Mouse (Mus musculus) CH12.LX (cell line): ENCODE measurements around the gene Spef2.

Experiments
- BHLHE40 ChIP-seq: IDR thresholded peaks from 2 replicates; pipeline ENCODE4 v1.6.1; 2011; ENCODE audit warnings: mild to moderate bottlenecking, low read depth, low read length, improper control_type of control experiment
- CTCF ChIP-seq, 2 experiments: IDR thresholded peaks in 1 of 2; conservative IDR thresholded peaks in 1 of 2; 2 replicates each; pipeline ENCODE4 v1.5.1; 2011 to 2012; ENCODE audit warnings: low read depth in 2 of 2, low read length in 2 of 2, improper control_type of control experiment in 1 of 2, inconsistent platforms in 1 of 2, mild to moderate bottlenecking in 1 of 2, moderate library complexity in 1 of 2
- E2F4 ChIP-seq: IDR thresholded peaks from 2 replicates; pipeline ENCODE4 v1.6.1; 2011; ENCODE audit warnings: low read depth, low read length, improper control_type of control experiment; ENCODE audit not compliant: insufficient replicate concordance
- EP300 ChIP-seq: IDR thresholded peaks from 2 replicates; pipeline ENCODE4 v1.6.1; 2011; ENCODE audit warnings: low read length, improper control_type of control experiment
- MEF2A ChIP-seq: IDR thresholded peaks from 2 replicates; pipeline ENCODE4 v1.6.1; 2014; ENCODE audit warnings: low read depth, mild to moderate bottlenecking, inconsistent platforms, low read length, improper control_type of control experiment, borderline replicate concordance
- MXI1 ChIP-seq: IDR thresholded peaks from 2 replicates; pipeline ENCODE4 v1.6.1; 2011; ENCODE audit warnings: mild to moderate bottlenecking, low read depth, low read length, improper control_type of control experiment
- NRF1 ChIP-seq: IDR thresholded peaks from 2 replicates; pipeline ENCODE4 v1.6.1; 2014; ENCODE audit warnings: low read depth, mild to moderate bottlenecking, inconsistent platforms, low read length, improper control_type of control experiment, moderate library complexity
- POLR2A ChIP-seq: IDR thresholded peaks from 2 replicates; pipeline ENCODE4 v1.6.1; 2011; ENCODE audit warnings: low read depth, mild to moderate bottlenecking, improper control_type of control experiment, low read length
- POLR2AphosphoS2 ChIP-seq: IDR thresholded peaks from 2 replicates; pipeline ENCODE4 v1.6.1; 2011; ENCODE audit warnings: low read depth, low read length, improper control_type of control experiment
- RAD21 ChIP-seq: IDR thresholded peaks from 2 replicates; pipeline ENCODE4 v1.6.1; 2011; ENCODE audit warnings: low read depth, mild to moderate bottlenecking, low read length, improper control_type of control experiment, moderate library complexity
- USF1 ChIP-seq: IDR thresholded peaks from 2 replicates; pipeline ENCODE4 v1.6.1; 2014; ENCODE audit warnings: low read depth, mild to moderate bottlenecking, inconsistent platforms, low read length, improper control_type of control experiment
- ZC3H11A ChIP-seq: IDR thresholded peaks from 2 replicates; pipeline ENCODE4 v1.6.1; 2012; ENCODE audit warnings: low read depth, mild to moderate bottlenecking, inconsistent platforms, low read length, improper control_type of control experiment

- no peak for TF ChIP-seq CTCF (conservative IDR thresholded peaks at IDR 0.05 in 1 of 2, IDR thresholded peaks at IDR 0.05 in 1 of 2; ENCODE audit: low read depth in 2 of 2, low read length in 2 of 2)
- TF ChIP-seq POLR2A = no peak
- TF ChIP-seq RAD21 = no peak
- no peak for TF ChIP-seq EP300
- no peak for TF ChIP-seq BHLHE40
- no peak for TF ChIP-seq E2F4
- no peak for TF ChIP-seq MXI1
- TF ChIP-seq NRF1 = no peak
- no peak for TF ChIP-seq USF1
- TF ChIP-seq ZC3H11A = no peak
- TF ChIP-seq POLR2AphosphoS2 = no peak
- no peak for TF ChIP-seq MEF2A
Observed at GRCm38 (mm10) chr15:9599382-9600087, 149.1 kb downstream of the Spef2 start.
